Mouse (Mus musculus): ENCODE results near the gene Gm20708.

The Gm20708 gene

GRCm38 (mm10) chr11:117872861-117873608 lies 63.6 kb downstream of the Gm20708 start, which contains the start of gene Tha1:
Gene Tha1 (minus strand): TSS chr11:117873481.
- in situ Hi-C loops (cut with MboI; ENCODE audit: low pct_unique_long_range_greater_than_20kb in 1 of 2, low sequenced_read_pairs in 2 of 2, unreplicated experiment in 1 of 2): loop anchor here (5.0 to 10.0 kb wide), 2 partner anchors 152 to 219 kb away; no protein-coding TSS in a partner anchor

- in situ Hi-C loops (cut with MboI; ENCODE audit: low pct_unique_long_range_greater_than_20kb in 1 of 2, low sequenced_read_pairs in 2 of 2, unreplicated experiment in 1 of 2): loop anchor here (5.0 to 10.0 kb wide), 2 partner anchors 150 to 218 kb away; no protein-coding TSS in a partner anchor
These were observed 65.0 kb downstream of the Gm20708 start for GRCm38 (mm10) chr11:117874419-117874818.

DNA sequence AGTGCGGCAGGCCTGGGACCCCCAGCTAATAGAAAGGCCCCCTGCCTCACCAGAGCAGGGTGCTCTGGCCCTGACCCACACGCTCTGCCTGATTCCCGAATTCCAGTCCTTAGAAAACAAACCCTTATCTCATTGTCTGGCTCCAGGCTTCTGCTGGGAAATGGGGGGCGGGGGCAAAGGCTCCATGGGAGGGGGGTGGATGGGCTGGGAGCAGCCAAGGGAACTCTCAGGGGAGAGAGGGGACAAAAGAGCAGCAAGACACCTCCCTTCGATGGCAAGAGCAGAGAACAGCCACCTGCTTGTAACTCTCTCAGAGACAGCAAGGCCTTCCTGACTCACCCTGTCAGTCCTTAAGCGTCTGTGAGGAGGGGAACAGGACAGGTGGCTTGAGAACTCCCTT lies 66.2 kb downstream of the Gm20708 start:
- in situ Hi-C loops (cut with MboI; ENCODE audit: low pct_unique_long_range_greater_than_20kb in 1 of 2, low sequenced_read_pairs in 2 of 2, unreplicated experiment in 1 of 2): loop anchor here in 1 of 2 experiments (10.0 kb wide), 1 partner anchor 149 kb away; no protein-coding TSS in a partner anchor

GRCm38 (mm10) chr11:117877917-117878745 lies 68.7 kb downstream of the Gm20708 start:
- in situ Hi-C loops (cut with MboI; ENCODE audit: low pct_unique_long_range_greater_than_20kb in 1 of 2, low sequenced_read_pairs in 2 of 2, unreplicated experiment in 1 of 2): loop anchor here in 1 of 2 experiments (10.0 kb wide), 1 partner anchor 147 kb away; no protein-coding TSS in a partner anchor

- in situ Hi-C loops (cut with MboI; ENCODE audit: low pct_unique_long_range_greater_than_20kb in 1 of 2, low sequenced_read_pairs in 2 of 2, unreplicated experiment in 1 of 2): loop anchor here in 1 of 2 experiments (10.0 kb wide), 1 partner anchor 146 kb away; no protein-coding TSS in a partner anchor
These were observed 69.4 kb downstream of the Gm20708 start for GRCm38 (mm10) chr11:117878892-117879291.

- in situ Hi-C loops (cut with MboI; ENCODE audit: low pct_unique_long_range_greater_than_20kb in 1 of 2, low sequenced_read_pairs in 2 of 2, unreplicated experiment in 1 of 2): loop anchor here (10.0 kb wide), 1 partner anchor 145 kb away; no protein-coding TSS in a partner anchor
These were observed 70.2 kb downstream of the Gm20708 start for GRCm38 (mm10) chr11:117879676-117880075.

DNA sequence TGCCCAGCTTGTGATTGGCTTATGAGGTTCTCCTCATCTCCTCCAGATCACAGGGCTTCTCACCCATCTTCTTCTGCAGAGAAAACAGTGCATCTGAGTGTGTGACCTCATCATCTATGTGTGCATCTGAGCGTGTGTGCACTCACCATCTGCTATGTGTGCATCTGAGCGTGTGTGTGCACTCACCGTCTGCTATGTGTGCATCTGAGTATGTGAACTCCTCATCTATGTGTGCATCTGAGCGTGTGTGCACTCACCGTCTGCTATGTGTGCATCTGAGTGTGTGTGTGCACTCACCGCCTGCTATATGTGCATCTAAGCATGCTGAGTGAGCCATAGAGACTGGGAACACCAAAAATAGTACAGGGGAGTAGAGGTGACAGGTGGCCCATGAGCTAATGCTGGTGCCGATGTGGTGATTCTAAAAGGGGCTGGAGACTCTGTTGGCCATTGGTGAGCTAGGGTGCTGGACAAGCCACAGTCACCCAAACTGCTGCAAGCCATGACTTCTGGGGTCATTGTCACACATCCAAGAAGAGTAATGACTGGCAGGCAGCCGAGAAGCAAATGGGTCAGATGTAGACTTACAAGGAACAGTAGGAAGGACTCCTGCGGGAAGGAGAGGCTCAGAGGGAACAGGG lies 71.0 kb downstream of the Gm20708 start:
- in situ Hi-C loops (cut with MboI; ENCODE audit: low pct_unique_long_range_greater_than_20kb in 1 of 2, low sequenced_read_pairs in 2 of 2, unreplicated experiment in 1 of 2): loop anchor here in 1 of 2 experiments (10.0 kb wide), 1 partner anchor 144 kb away; no protein-coding TSS in a partner anchor

DNA sequence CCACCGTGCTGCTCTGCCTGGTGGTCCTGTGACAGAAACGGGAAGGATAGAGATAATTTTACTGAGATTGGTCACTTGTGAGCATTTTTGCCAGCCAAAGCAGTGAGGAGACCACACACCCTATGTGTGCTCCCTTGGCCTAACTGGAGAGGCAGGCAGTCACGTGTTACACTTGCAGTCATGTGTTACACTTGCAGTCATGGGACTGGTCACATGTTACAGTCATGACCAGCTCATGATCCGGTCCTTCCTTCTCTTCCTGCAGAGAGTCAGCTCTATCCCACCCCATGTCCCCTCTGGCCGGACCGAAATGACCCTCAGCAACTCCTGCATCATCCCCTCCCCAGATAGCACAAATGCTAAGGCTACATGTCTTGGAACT lies 71.5 kb downstream of the Gm20708 start:
- in situ Hi-C loops (cut with MboI; ENCODE audit: low pct_unique_long_range_greater_than_20kb in 1 of 2, low sequenced_read_pairs in 2 of 2, unreplicated experiment in 1 of 2): loop anchor here in 1 of 2 experiments (10.0 kb wide), 1 partner anchor 144 kb away; no protein-coding TSS in a partner anchor

GRCm38 (mm10) chr11:117881787-117882186 lies 72.3 kb downstream of the Gm20708 start:
- in situ Hi-C loops (cut with MboI; ENCODE audit: low pct_unique_long_range_greater_than_20kb in 1 of 2, low sequenced_read_pairs in 2 of 2, unreplicated experiment in 1 of 2): loop anchor here in 1 of 2 experiments (10.0 kb wide), 1 partner anchor 143 kb away; no protein-coding TSS in a partner anchor

DNA sequence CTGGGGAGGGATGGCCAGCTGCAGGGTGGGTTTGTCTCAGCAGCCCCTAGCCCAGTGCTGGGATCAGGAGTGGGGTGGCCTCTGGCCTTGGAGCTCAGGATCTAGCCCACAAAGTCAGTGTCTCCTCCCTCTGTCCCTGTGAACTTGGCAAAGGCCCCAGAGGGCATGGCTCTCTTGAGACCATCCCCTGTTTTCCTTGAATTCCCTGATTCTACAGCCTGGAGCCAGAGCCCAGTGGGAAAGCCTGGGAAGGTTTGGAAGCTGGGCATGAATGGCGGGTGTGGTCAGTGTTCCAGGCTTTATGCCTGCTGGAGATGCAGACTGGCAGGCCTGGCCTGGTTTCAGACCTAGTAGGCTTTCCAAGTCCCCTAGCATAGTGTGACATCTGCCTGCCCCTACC lies 72.7 kb downstream of the Gm20708 start:
- in situ Hi-C loops (cut with MboI; ENCODE audit: low pct_unique_long_range_greater_than_20kb in 1 of 2, low sequenced_read_pairs in 2 of 2, unreplicated experiment in 1 of 2): loop anchor here in 1 of 2 experiments (10.0 kb wide), 1 partner anchor 143 kb away; no protein-coding TSS in a partner anchor

- in situ Hi-C loops (cut with MboI; ENCODE audit: low pct_unique_long_range_greater_than_20kb in 1 of 2, low sequenced_read_pairs in 2 of 2, unreplicated experiment in 1 of 2): loop anchor here in 1 of 2 experiments (10.0 kb wide), 1 partner anchor 139 kb away; no protein-coding TSS in a partner anchor
These were observed 76.5 kb downstream of the Gm20708 start for GRCm38 (mm10) chr11:117886000-117886399.

- in situ Hi-C loops (cut with MboI; ENCODE audit: low pct_unique_long_range_greater_than_20kb in 1 of 2, low sequenced_read_pairs in 2 of 2, unreplicated experiment in 1 of 2): loop anchor here in 1 of 2 experiments (10.0 kb wide), 1 partner anchor 136 kb away; no protein-coding TSS in a partner anchor
These were observed 78.8 kb downstream of the Gm20708 start for GRCm38 (mm10) chr11:117888168-117888852.

DNA sequence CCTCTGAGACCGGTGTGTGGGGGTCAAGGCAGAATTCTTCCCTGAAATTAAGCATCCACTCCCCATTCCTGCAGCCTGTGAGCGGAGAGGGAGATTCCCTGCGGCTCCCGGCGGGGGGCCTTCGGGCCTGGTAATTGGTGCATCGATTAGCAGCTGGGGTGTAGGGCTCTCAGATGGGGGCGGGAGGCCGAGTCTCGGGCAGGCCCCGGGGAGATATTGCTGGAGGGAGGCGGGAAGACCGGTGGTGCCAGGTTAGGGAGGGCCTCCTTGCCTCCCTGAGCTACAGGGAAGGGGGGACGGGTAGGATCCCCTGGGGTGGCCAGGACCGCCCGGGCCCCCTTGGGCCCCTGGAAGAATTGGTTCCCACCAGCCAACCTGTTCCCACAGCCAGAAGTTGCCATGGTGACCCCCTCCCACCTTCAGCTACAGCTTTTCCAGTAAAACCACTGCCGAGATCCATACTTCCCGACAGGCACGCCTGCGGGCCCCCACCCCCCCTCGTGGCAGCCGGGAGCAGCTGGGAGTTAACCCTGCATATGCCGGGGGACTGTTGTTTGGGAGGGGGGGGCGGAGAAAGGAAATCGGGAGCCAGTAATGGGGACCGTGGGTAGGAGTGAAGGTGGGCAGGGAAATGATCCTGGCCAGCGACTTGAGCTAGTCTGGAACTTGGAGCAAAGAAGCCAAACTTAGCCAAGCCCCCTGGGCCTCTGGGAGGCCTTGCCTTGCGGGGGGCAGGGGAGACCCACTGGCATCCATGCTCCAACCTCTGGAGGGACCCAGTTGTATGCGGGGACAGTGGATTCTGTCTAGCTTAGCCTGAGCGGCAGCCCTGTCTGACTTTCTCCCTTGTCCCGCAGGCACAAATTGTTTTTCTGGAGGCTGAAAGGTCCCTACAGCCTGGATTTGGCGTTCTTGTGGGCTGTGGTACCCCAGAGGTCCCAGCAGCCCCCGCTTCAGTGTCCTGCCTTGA lies 79.7 kb downstream of the Gm20708 start:
- in situ Hi-C loops (cut with MboI; ENCODE audit: low pct_unique_long_range_greater_than_20kb in 1 of 2, low sequenced_read_pairs in 2 of 2, unreplicated experiment in 1 of 2): loop anchor here in 1 of 2 experiments (10.0 kb wide), 1 partner anchor 136 kb away; no protein-coding TSS in a partner anchor

Measured in mouse embryonic stem cell (cell line).